Mouse (Mus musculus) G1E (cell line): ENCODE data around the gene Gm20532. TPM values are rescaled to one million over a fixed set of nuclear protein-coding genes. Genes with fewer than 3 reads are reported as not detected.

Experiments
- ATAC-seq: 2 replicates; pipeline ENCODE4 v1.8.0; 2016; ENCODE audit warnings: mild to moderate bottlenecking; ENCODE audit not compliant: insufficient number of reproducible peaks, poor library complexity, low FRiP score, severe bottlenecking; ENCODE audit errors: extremely low read depth
- DNase-seq: peaks from one replicate; pipeline ENCODE4 v3.0.0; 2012; ENCODE audit warnings: low spot score
- H3K27me3 ChIP-seq: 2 replicates; pipeline ENCODE4 v1.6.1; 2012; ENCODE audit warnings: mild to moderate bottlenecking, low read length, inconsistent platforms; ENCODE audit not compliant: insufficient read depth
- H3K36me3 ChIP-seq: replicated peaks from 2 replicates; pipeline ENCODE3; 2012; ENCODE audit warnings: mild to moderate bottlenecking, inconsistent platforms
- H3K4me1 ChIP-seq: 2 replicates; pipeline ENCODE4 v1.6.1; 2012; ENCODE audit warnings: low read depth, low read length, inconsistent platforms, mixed read lengths; ENCODE audit not compliant: insufficient read depth
- H3K4me3 ChIP-seq: 2 replicates; pipeline ENCODE4 v1.5.1; 2012; ENCODE audit warnings: low read depth, mild to moderate bottlenecking, inconsistent platforms, low read length, moderate library complexity, mixed read lengths
- H3K9me3 ChIP-seq: replicated peaks from 2 replicates; pipeline ENCODE4 v1.6.1; 2012; ENCODE audit warnings: inconsistent platforms
- CTCF ChIP-seq: IDR thresholded peaks from 2 replicates; pipeline ENCODE4 v1.5.1; 2012; ENCODE audit warnings: low read depth, low read length, inconsistent platforms, mixed read lengths
- GATA1 ChIP-seq: IDR thresholded peaks from 2 replicates; pipeline ENCODE4 v1.6.1; 2012; ENCODE audit warnings: borderline replicate concordance, low read length, inconsistent platforms, mixed read lengths
- GATA2 ChIP-seq: IDR thresholded peaks from 2 replicates; pipeline ENCODE4 v1.6.1; 2012; ENCODE audit warnings: low read depth, low read length, inconsistent platforms, borderline replicate concordance
- POLR2AphosphoS5 ChIP-seq: IDR thresholded peaks from 2 replicates; pipeline ENCODE4 v1.6.1; 2012; ENCODE audit warnings: low read depth, low read length, inconsistent platforms; ENCODE audit not compliant: insufficient replicate concordance
- TAL1 ChIP-seq: conservative IDR thresholded peaks from 2 replicates; pipeline ENCODE4 v1.6.1; 2012; ENCODE audit warnings: low read depth, low read length, inconsistent platforms, mixed read lengths
- polyA plus RNA-seq: library from polyadenylated mRNA; stranded (reverse); fragments of >175 nt; gene quantifications from 2 replicates; pipeline ENCODE4 v1.2.3, GENCODE M21; 2012
- total RNA-seq, 2 experiments: library from RNA; stranded (forward) in 1 of 2; stranded (reverse) in 1 of 2; fragments of 200-1000 nt in 1 of 2; fragments of >200 nt in 1 of 2; fragmentation: Nextera tagmentation in 1 of 2; gene quantifications; 2 replicates each; pipeline ENCODE4 v1.2.3; 2014 to 2017

Gene Gm20532
- total and polyA plus RNA-seq, 3 experiments, result not detected

GRCm38 (mm10) chr2:26544265-26544664 is 42.2 kb upstream of the Gm20532 start:
- Histone ChIP-seq H3K36me3 (no peaks in the 10 kb centered on the region), H3K27me3 (peaks cover 48% of the 10 kb centered on the region), H3K9me3 (no peaks in the 10 kb centered on the region), H3K4me3 (no peak overlapping the region), H3K4me1 (no peaks in the 10 kb centered on the region)
- ATAC-seq (no peak), DNase-seq (no peak)
- TF ChIP-seq TAL1 (no peak), GATA1 (no peak), POLR2AphosphoS5 (no peak), CTCF (0 out of 2 replicates have a peak, but pooled peaks have one; percentile 3), GATA2 (no peak)

- DNase-seq (no peak), ATAC-seq (no peak)
- TF ChIP-seq CTCF, result no peak
- no peak for TF ChIP-seq GATA1
- TF ChIP-seq GATA2, result no peak
- no peak for TF ChIP-seq TAL1
- no peak for TF ChIP-seq POLR2AphosphoS5
- Histone ChIP-seq H3K27me3 (peaks cover 51% of the 10 kb centered on the region), H3K9me3 (no peaks in the 10 kb centered on the region), H3K4me1 (peaks cover 19% of the 10 kb centered on the region), H3K36me3 (no peaks in the 10 kb centered on the region), H3K4me3 (no peak overlapping the region)
Measured at GRCm38 (mm10) chr2:26547481-26547880, 39.0 kb upstream of the Gm20532 start.

GRCm38 (mm10) chr2:26549801-26550200 is 36.6 kb upstream of the Gm20532 start:
- Histone ChIP-seq H3K4me3 (no peak overlapping the region), H3K9me3 (no peaks in the 10 kb centered on the region), H3K27me3 (peaks cover 55% of the 10 kb centered on the region), H3K4me1 (peaks cover 41% of the 10 kb centered on the region), H3K36me3 (no peaks in the 10 kb centered on the region)
- no peak for ATAC-seq
- DNase-seq, result no peak
- no peak for TF ChIP-seq GATA1
- no peak for TF ChIP-seq CTCF
- TF ChIP-seq TAL1, result no peak
- no peak for TF ChIP-seq GATA2
- no peak for TF ChIP-seq POLR2AphosphoS5

- ATAC-seq (no peak), DNase-seq (no peak)
- H3K4me1 ChIP-seq, result peaks cover 41% of the 10 kb centered on the region
- H3K4me3 ChIP-seq, result no peak overlapping the region
- TF ChIP-seq CTCF (no peak), TAL1 (no peak), GATA1 (no peak), GATA2 (no peak), POLR2AphosphoS5 (no peak)
- H3K27me3 ChIP-seq, result peaks cover 56% of the 10 kb centered on the region
- no peaks in the 10 kb centered on the region for H3K36me3 ChIP-seq
- H3K9me3 ChIP-seq, result no peaks in the 10 kb centered on the region
Measured at GRCm38 (mm10) chr2:26550205-26550604, 36.2 kb upstream of the Gm20532 start.

- Histone ChIP-seq H3K4me3 (no peak overlapping the region), H3K4me1 (peaks cover 42% of the 10 kb centered on the region), H3K27me3 (peaks cover 62% of the 10 kb centered on the region), H3K9me3 (no peaks in the 10 kb centered on the region), H3K36me3 (no peaks in the 10 kb centered on the region)
- TF ChIP-seq CTCF (no peak), TAL1 (no peak)
- ATAC-seq (no peak), DNase-seq (no peak)
Measured at GRCm38 (mm10) chr2:26550777-26551176, 35.7 kb upstream of the Gm20532 start.

GRCm38 (mm10) chr2:26551446-26551845 is 35.0 kb upstream of the Gm20532 start:
- ATAC-seq, result no peak

GRCm38 (mm10) chr2:26552066-26552465 is 34.4 kb upstream of the Gm20532 start:
- Histone ChIP-seq H3K4me3 (no peak overlapping the region), H3K9me3 (no peaks in the 10 kb centered on the region), H3K36me3 (no peaks in the 10 kb centered on the region), H3K4me1 (peaks cover 55% of the 10 kb centered on the region), H3K27me3 (peaks cover 61% of the 10 kb centered on the region)
- TF ChIP-seq POLR2AphosphoS5 (no peak), TAL1 (no peak), GATA2 (no peak), GATA1 (no peak), CTCF (no peak)
- ATAC-seq, result no peak
- DNase-seq, result no peak

More at GRCm38 (mm10) chr2:26551446-26551845, 35.0 kb upstream of the Gm20532 start:
- no peaks in the 10 kb centered on the region for H3K36me3 ChIP-seq
- TF ChIP-seq GATA1 (no peak), POLR2AphosphoS5 (no peak), GATA2 (no peak), CTCF (no peak), TAL1 (no peak)
- no peak for DNase-seq
- peaks cover 49% of the 10 kb centered on the region for H3K4me1 ChIP-seq
- H3K9me3 ChIP-seq, result no peaks in the 10 kb centered on the region
- peaks cover 60% of the 10 kb centered on the region for H3K27me3 ChIP-seq
- H3K4me3 ChIP-seq, result peak overlapping the region; percentile 13; the same call in 1 of the 2 replicates
